Mouse (Mus musculus) kidney, adult 8-10 months (tissue): Measurements from ENCODE around the gene Slc22a7.
A peak's percentile ranks its signal among the peaks of the same experiment; 100 is the strongest.

Experiments used
- DNase-seq, 2 experiments: peaks; one replicate each; pipeline ENCODE4 v3.0.0; 2022

Gene Slc22a7

DNA sequence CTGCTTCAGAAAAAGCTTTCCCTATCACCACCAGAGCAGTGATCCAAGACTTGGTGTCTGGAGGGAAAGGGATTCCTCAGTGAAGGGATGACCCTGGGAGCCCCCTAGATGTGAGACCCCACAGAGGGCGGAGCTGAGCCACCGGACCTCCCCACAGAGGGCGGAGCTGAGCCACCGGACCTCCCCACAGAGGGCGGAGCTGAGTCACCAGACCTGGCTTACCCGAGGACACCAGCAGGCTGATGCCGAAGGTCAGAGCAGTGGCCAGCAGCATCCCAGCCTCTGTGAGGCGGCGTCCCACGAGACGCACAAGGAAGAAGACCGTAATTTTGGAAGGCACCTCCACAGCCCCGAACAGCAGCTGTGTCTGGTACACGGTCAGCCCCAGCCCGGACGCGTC is 4.6 kb downstream of the Slc22a7 start:
- DNase-seq: peak; percentile 49 to 64

DNA sequence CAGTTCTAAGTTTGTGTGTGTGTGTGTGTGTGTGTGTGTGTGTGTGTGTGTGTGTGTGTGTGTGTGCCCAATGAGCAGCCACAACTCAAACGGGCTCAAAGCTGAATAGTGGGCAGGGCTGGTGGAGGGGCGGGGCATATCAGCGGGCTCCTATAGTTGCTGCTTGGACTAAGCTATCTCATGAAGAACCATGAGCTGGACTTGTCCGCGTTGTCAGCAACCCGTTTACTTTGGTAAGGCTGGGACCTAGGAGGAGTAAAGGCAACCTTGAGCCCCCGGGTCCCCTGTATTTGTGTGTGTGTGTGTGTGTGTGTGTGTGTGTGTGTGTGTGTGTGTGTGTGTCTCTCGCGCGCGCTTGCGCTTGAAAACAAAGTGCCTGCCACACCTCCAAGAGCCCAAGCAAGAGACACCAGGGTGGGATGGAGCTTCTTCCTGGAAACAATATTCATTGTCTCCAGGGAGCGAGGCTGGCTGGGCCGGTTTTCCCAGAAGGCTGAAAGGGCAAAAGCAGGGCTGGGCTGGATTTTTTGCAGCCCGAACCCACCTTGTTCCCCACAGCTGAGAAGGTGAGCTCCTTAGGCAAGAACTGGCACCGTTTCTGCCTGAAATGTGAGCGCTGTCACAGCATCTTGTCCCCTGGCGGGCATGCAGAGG is 9.4 kb downstream of the Slc22a7 start, which contains the start of gene Crip3:
Crip3 (plus strand) TSS at position 166 of the 654 bp plus-strand sequence.
- DNase-seq: no peak

DNA sequence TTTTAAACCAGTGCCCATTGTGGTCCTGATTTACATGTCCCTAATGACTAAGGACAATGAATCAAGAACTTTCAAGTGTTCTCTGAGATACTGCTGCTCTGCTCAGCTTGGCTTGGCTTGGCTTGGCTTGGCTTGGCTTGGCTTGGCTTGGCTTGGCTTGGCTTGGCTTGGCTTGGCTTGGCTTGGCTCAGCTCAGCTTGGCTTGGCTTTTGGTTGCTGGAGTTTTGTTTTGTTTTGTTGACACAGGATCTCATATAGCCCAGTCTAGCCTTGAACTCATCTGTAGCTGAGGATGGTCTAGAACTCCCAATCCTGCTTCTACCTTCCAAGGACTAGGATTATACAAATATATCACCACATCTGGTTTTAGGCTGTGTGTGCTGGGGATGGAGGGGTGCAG is 11.8 kb downstream of the Slc22a7 start:
- DNase-seq: no peak

DNA sequence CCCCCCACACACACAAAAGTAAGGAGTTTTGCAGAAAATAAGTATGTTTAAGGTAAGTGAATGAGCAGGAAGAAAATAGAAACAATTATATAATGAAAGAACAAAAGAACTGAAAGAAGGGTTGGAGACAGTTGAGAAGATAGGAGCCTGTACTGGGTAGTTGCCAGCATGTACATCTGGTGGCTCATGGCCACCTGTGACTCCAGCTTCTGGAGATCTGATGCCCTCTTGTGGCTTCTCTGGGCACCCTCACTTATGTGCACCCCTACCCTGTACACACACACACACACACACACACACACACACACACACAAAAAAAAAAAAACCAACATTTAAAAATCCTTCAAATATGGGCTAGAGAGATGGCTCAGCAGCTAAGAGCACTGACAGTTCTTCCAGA is 18.5 kb downstream of the Slc22a7 start:
- no peak for DNase-seq

DNA sequence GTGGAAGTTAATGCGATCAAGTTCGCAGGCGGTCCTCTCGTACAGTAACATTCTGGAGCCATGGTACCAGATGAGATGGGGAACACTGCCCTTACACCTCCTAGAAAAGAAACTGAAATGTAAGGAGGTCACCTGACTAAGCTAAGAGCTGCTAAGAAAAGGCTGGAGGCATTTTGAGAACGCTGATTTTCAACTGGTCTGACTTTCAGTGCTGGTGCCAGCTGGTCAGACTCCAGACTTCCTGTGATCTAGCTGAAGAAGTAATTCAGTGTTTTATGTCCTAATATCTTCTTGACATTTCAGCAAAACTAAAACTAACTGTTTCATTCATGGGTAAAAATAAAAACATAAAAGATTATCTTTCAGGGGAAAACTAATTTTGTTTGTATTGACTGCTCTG is 19.6 kb downstream of the Slc22a7 start:
- DNase-seq: no peak

DNA sequence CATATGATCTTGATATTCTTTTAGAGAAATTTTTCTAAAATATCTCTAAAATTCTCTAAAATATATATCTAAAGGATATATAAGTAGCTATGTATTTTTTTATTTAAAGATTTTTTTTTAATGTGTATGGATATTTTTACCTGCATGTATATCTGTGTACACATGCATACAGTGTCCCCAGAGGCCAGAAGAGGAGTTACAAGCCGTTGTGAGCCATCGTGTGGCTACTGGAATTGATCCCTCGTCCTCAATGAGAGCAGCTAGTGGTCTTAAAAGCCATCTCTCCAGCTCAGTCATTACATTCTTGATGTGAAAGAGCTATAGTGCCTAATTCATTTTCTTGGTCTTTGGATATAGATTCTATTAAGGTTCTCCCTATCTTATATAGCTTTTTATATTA is 29.8 kb downstream of the Slc22a7 start:
- no peak for DNase-seq

DNA sequence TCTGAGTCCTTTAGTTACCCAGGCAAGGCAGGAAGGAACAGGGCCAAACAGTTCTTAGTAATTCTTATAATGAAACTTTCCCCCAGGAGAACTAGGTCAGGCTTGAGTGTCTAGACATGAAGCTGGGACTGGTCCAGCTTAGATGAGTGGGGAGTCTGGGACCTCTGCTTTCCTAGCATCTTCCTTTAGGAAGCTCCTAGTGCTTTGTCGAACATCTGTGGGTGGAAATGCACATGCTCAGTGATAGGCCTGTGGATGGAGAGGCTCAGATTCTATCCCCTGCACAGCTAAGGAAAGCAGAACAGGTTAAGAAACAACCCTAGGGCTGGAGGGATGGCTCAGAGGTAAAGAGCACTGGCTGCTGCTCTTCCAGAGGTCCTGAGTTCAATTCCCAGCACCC is 43.6 kb downstream of the Slc22a7 start:
- no peak for DNase-seq

DNA sequence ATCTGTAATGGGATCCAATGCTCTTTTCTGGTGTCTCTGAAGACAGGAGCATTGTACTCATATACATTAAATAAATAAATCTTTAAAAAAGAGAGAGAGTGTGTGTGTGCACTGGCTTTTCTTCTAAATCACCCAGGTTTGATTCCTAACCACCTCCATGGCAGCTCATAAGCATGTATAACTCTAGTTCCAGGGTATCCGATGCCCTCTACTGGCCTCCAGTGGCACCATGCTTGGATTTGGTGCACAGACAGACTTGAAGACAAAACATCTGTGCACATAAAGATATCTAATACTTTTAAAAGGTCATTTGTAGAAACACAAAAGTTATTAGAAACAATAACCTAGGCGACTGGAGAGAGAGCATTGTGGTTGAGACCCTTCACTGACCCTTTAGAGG is 45.2 kb downstream of the Slc22a7 start:
- peak; percentile 23 to 53 for DNase-seq

DNA sequence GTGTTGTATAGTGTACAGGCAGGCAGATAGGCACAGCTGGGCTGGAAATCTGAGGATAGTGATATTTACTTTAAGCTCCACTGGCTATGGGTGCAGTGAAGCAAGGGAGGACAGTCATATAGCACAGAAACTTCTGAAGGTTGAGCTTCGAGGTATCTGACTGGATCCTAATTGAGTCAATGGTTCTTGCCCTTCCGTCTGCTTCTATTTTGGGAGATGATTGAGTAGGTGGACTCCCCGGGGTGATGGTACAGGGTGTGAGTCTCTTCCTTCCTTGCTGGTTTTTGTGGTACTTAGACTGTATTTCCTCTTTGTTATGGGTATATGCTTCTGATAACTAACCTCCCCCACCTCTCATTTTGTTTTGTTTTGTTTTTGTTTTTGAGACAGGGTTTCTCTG is 50.1 kb downstream of the Slc22a7 start:
- no peak for DNase-seq

DNA sequence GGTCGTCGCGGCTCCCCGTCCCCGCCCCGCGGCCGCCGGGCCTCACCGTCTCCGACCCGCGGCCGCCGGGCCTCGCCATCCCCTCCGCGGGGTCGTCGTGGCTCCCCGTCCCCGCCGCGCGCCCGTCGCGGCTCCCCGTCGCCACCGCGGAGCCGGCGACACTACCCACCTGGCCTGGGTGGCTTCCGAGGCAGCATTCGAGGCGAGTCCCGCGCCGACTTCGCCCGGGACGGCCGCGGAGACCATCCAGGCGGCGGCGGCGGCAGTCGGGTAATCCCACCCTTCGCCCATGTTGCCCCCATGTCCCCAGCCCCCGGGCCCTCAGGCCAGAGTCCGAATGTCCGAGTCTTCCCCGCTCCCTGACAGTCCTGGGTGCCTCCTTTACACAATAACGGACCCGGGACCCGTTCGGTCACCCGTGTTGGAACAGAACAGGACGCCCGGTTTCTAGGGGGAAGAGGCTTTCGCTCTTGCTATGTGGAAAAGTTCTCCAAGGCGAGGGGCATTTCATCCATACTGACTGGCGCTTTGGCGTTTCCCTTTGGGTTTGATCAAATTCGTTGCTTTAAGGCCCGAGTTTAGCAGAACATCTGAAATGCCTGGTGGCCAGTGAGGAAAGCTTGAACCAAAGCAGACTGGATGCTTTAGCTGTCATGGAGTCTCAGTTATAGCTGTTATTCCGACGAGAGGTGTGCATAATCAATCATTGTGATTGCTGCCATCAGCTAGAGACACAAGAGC is 54.0 kb downstream of the Slc22a7 start:
- peak; percentile 11 to 30 for DNase-seq

DNA sequence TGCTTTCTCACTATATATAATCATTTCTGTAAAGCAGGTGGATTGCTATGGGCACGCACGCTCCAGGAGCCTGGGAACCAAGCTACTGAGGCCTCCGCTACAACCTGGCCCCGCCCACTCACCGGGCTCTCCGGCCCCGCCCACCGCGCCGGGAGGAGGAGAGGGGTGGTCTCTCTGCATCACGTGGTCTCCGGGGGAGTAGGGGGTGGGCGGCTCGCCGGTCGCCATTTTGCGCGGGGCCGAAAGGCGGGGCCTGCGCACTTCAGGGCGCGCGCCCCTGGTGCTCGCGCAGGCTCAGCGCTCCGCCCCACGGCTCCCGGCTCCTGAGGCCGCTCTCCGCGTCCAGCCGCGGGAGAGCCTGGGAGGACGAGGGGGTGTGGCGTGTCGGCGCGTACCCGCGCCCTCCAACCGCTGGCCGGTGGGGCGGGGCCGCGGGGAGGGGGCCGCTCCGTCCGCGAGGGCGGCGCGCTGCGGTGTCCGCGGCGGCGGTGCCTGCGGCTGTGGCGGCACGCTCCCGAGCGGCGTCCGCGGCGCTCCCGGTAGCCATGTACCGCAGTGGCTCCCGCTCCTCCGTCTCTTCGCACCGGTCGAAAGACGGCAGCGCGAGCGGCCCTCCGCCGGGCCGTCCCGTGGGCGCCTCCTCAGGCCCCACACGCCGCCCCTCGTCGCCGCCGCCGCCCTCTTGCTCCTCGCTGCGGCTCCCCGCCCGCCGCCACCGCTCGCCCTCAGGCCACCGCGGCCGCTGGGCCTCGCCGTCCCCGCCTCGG is 54.8 kb downstream of the Slc22a7 start, which contains the start of gene Zfp318:
Zfp318 (plus strand) TSS at position 438 of the 767 bp plus-strand sequence.
- DNase-seq: peak; percentile 98
